In genomic region chr6:72270952-72271519, GRCm38 (mm10) we compare ENCODE assay signal across 12 mouse cellular contexts. TPM values are rescaled to one million over a fixed set of nuclear protein-coding genes. Genes with fewer than 3 reads are reported as not detected.
A peak's percentile ranks its signal among the peaks of the same experiment; 100 is the strongest.
DNase-seq lines count a peak whose midpoint lies in the region; ATAC-seq and TF ChIP-seq lines count a peak whose summit lies in the region.
"Had no signal": no experiment of that assay in that cellular context is flagged by ENCODE, and none has a peak within 500 bp of the region (broad histone marks: within the 10 kb centered on the region; RNA-seq: fewer than 3 reads in every experiment).

No protein-coding gene starts in this region.

- H3K36me3 ChIP-seq in liver, adult 2 months (ENCODE audit: control insufficient read depth, insufficient read depth, low read length) = no peaks in the 10 kb centered on the region
- no peaks in the 10 kb centered on the region for H3K36me3 ChIP-seq in liver, embryonic 11.5 days (ENCODE audit: control insufficient read depth, insufficient read depth, low read length)
- H3K36me3 ChIP-seq: hindbrain, embryonic 13.5 days; midbrain, embryonic 12.5 days had no signal

- 14% methylated on average over 11 of the region's 11 CpGs for WGBS in liver, adult 2 months
- WGBS in liver, embryonic 11.5 days = 65% methylated on average over 11 of the region's 11 CpGs

- H3K27ac ChIP-seq in liver, adult 2 months (replicated peaks; ENCODE audit: insufficient read depth, low read depth, low read length) = peak overlapping the region; percentile 90
- no peak overlapping the region for H3K27ac ChIP-seq in liver, embryonic 11.5 days (ENCODE audit: low read depth, low read length)
- H3K27ac ChIP-seq: hindbrain, embryonic 13.5 days; midbrain, embryonic 12.5 days had no signal

- DNase-seq in liver, adult 2 months (ENCODE audit: extremely low read depth, low read depth, low spot score) = peak; percentile 100
- DNase-seq in liver, embryonic 11.5 days (ENCODE audit: low spot score) = no peak
- DNase-seq in cerebellum, adult 9-11 months = peak; percentile 89
- DNase-seq in left cerebral cortex, adult 9 months (ENCODE audit: low spot score in 2 of 2) = peak; percentile 23 to 64
- DNase-seq in right cerebral cortex, postnatal 25 days = peak; percentile 47
- DNase-seq in kidney, postnatal 14 days = no peak
- no peak for DNase-seq in spleen, postnatal 4 days (ENCODE audit: low spot score in 2 of 2)
- no peak for DNase-seq in kidney, adult 9 months

- no peak for ATAC-seq in liver, embryonic 11.5 days (replicated peaks; ENCODE audit: low FRiP score)

- H3K79me2 ChIP-seq in liver, adult 2 months (ENCODE audit: control insufficient read depth, insufficient read depth, low read length) = no peaks in the 10 kb centered on the region

- peaks cover 27% of the 10 kb centered on the region for H3K4me1 ChIP-seq in liver, adult 2 months (ENCODE audit: control insufficient read depth, insufficient read depth, low read length)
- peaks cover 16% of the 10 kb centered on the region for H3K4me1 ChIP-seq in liver, embryonic 11.5 days (replicated peaks; ENCODE audit: control insufficient read depth, insufficient read depth, low read length)
- H3K4me1 ChIP-seq: midbrain, embryonic 12.5 days had no signal

- no peaks in the 10 kb centered on the region for H3K27me3 ChIP-seq in liver, adult 2 months (ENCODE audit: control insufficient read depth, insufficient read depth, low read length)
- peaks cover 7% of the 10 kb centered on the region; the same call in 1 of the 2 replicates for H3K27me3 ChIP-seq in liver, embryonic 11.5 days (replicated peaks; ENCODE audit: control insufficient read depth, insufficient read depth, low read length)

- no peak for TF ChIP-seq CTCF in liver, adult 2 months (IDR thresholded peaks at IDR 0.05; ENCODE audit: low read depth, low read length)

- no peaks in the 10 kb centered on the region for H3K9me3 ChIP-seq in liver, embryonic 11.5 days (ENCODE audit: control insufficient read depth, low read length)
- H3K9me3 ChIP-seq: hindbrain, embryonic 13.5 days; midbrain, embryonic 12.5 days had no signal

- no peak overlapping the region for H3K4me2 ChIP-seq in liver, embryonic 11.5 days
- H3K4me2 ChIP-seq: hindbrain, embryonic 13.5 days; midbrain, embryonic 12.5 days had no signal

- no peak for TF ChIP-seq POLR2A in liver, adult 2 months (IDR thresholded peaks at IDR 0.05; ENCODE audit: extremely low read depth, insufficient read depth, low read length)

- H3K4me3 ChIP-seq in liver, adult 2 months (ENCODE audit: insufficient read depth, low read depth, low read length) = no peak overlapping the region
- no peak overlapping the region for H3K4me3 ChIP-seq in liver, embryonic 11.5 days (ENCODE audit: low read depth, low read length)
- H3K4me3 ChIP-seq: hindbrain, embryonic 13.5 days; midbrain, embryonic 12.5 days had no signal

- peak overlapping the region; percentile 68 for H3K9ac ChIP-seq in liver, adult 2 months (ENCODE audit: low read depth, low read length)
- H3K9ac ChIP-seq in liver, embryonic 11.5 days (ENCODE audit: low read depth, low read length) = no peak overlapping the region
- H3K9ac ChIP-seq: hindbrain, embryonic 13.5 days; midbrain, embryonic 12.5 days had no signal

RNA-seq across cellular contexts. Expression of gene Sftpb, which starts 33.4 kb away (rescaled TPM):
- not detected in 2 replicates for total RNA-seq in liver, adult 2 months (2014; rRNA removed)
- 0.31 TPM in 1 of 2 replicates, not detected in the other for polyA plus RNA-seq in liver, adult 2 months (2012; rRNA removed)
- polyA plus RNA-seq in liver, embryonic 11.5 days (2014; fragmentation: Nextera tagmentation; extraction: Ambion mirVana) = not detected in 2 replicates
- total RNA-seq: layer of hippocampus, postnatal 25 days had no signal
- polyA plus RNA-seq: embryonic facial prominence, embryonic 11.5 days; midbrain, embryonic 12.5 days had no signal

RNA-seq across cellular contexts. Expression of gene Atoh8, which starts 35.7 kb away (rescaled TPM):
- total RNA-seq in liver, adult 2 months (2014; rRNA removed) = 5.1 and 15.4 TPM in 2 replicates
- polyA plus RNA-seq in liver, adult 2 months (2012; rRNA removed) = 22.9 and 28.7 TPM in 2 replicates
- 3.1 and 3.4 TPM in 2 replicates for polyA plus RNA-seq in liver, embryonic 11.5 days (2014; fragmentation: Nextera tagmentation; extraction: Ambion mirVana)

Comparison
In these comparisons a context has a peak if more than half of its experiments do, and no peak if none do; other contexts are left out.
1. DNase-seq: peak in liver, adult 2 months (single experiment), cerebellum, adult 9-11 months (single experiment), left cerebral cortex, adult 9 months (2 of 2) and right cerebral cortex, postnatal 25 days (single experiment); none in liver, embryonic 11.5 days (single experiment), kidney, postnatal 14 days (single experiment), spleen, postnatal 4 days (0 of 2) and kidney, adult 9 months (single experiment).